Mouse (Mus musculus) adrenal gland, postnatal 4 days (tissue): ENCODE results near the gene C330021F23Rik. TPM values are rescaled to one million over a fixed set of nuclear protein-coding genes. Genes with fewer than 3 reads are reported as not detected.
A peak's percentile ranks its signal among the peaks of the same experiment; 100 is the strongest.

Experiments used
- DNase-seq, 2 experiments: peaks; one replicate each; pipeline ENCODE4 v3.0.0; 2021 to 2022; ENCODE audit warnings: low spot score in 2 of 2, mixed read lengths in 2 of 2
- total RNA-seq, 2 experiments: library from RNA; stranded (reverse); gene quantifications; 2 replicates each; pipeline ENCODE4 v1.2.3; 2021

The C330021F23Rik gene
- total RNA-seq, 2 experiments from 2014 or later = 0.34 to 0.50 TPM

- no peak for DNase-seq
These were observed 19.8 kb downstream of the C330021F23Rik start for GRCm38 (mm10) chr8:3587391-3588257.

- no peak for DNase-seq
These were observed 20.5 kb downstream of the C330021F23Rik start for GRCm38 (mm10) chr8:3588258-3588633.

GRCm38 (mm10) chr8:3593470-3593869, 25.7 kb downstream of the C330021F23Rik start:
- DNase-seq = no peak

- DNase-seq = no peak
These were observed 26.7 kb downstream of the C330021F23Rik start for GRCm38 (mm10) chr8:3594466-3594865.

GRCm38 (mm10) chr8:3598054-3598453, 30.3 kb downstream of the C330021F23Rik start:
- DNase-seq = no peak

- DNase-seq = no peak
These were observed 31.4 kb downstream of the C330021F23Rik start for GRCm38 (mm10) chr8:3599219-3599618.

GRCm38 (mm10) chr8:3600401-3600800, 32.6 kb downstream of the C330021F23Rik start:
- DNase-seq = no peak

GRCm38 (mm10) chr8:3603439-3603838, 35.6 kb downstream of the C330021F23Rik start:
- DNase-seq = no peak

- no peak for DNase-seq
These were observed 38.8 kb downstream of the C330021F23Rik start for GRCm38 (mm10) chr8:3606593-3606992.

- DNase-seq = no peak
These were observed 40.0 kb downstream of the C330021F23Rik start for GRCm38 (mm10) chr8:3607822-3608221.

GRCm38 (mm10) chr8:3609046-3609815, 41.4 kb downstream of the C330021F23Rik start:
- no peak for DNase-seq

- DNase-seq = no peak
These were observed 42.0 kb downstream of the C330021F23Rik start for GRCm38 (mm10) chr8:3609816-3610150.

- DNase-seq = peak; percentile 78 to 95
These were observed 53.6 kb downstream of the C330021F23Rik start, which contains the start of the genes Xab2 and Pet100 for GRCm38 (mm10) chr8:3621199-3621970. Gene Xab2, minus strand, starts transcription at chr8:3621316. Gene Pet100, plus strand, starts transcription at chr8:3621548.

- DNase-seq = no peak
These were observed 54.3 kb downstream of the C330021F23Rik start for GRCm38 (mm10) chr8:3622119-3622518.

- no peak for DNase-seq
These were observed 57.7 kb downstream of the C330021F23Rik start, which contains the start of gene Pcp2 for GRCm38 (mm10) chr8:3625445-3625844. Gene Pcp2, minus strand, starts transcription at chr8:3625545.

GRCm38 (mm10) chr8:3626971-3627370, 59.2 kb downstream of the C330021F23Rik start:
- DNase-seq = no peak

- DNase-seq = no peak
These were observed 60.2 kb downstream of the C330021F23Rik start for GRCm38 (mm10) chr8:3628014-3628413.

GRCm38 (mm10) chr8:3630647-3631477, 63.1 kb downstream of the C330021F23Rik start, which contains the start of gene Stxbp2:
Gene Stxbp2, plus strand, starts transcription at chr8:3630955.
- DNase-seq = peak; percentile 41 to 50

- no peak for DNase-seq
These were observed 63.7 kb downstream of the C330021F23Rik start for GRCm38 (mm10) chr8:3631478-3631875.
